Mouse (Mus musculus): Measurements from ENCODE around the gene Sept3.

- TF ChIP-seq CTCF (IDR thresholded peaks at IDR 0.05; ENCODE audit: low read depth, low read length) (no peak), POLR2A (IDR thresholded peaks at IDR 0.05; ENCODE audit: extremely low read depth, insufficient read depth, low read length) (no peak)
These were observed 44.9 kb downstream of the Sept3 start for GRCm38 (mm10) chr15:82319613-82320012.
